Mouse (Mus musculus) thymus, postnatal 0 days (tissue): ENCODE measurements around the gene Adam22. TPM values are rescaled to one million over a fixed set of nuclear protein-coding genes. Genes with fewer than 3 reads are reported as not detected.
"Not testable (repeated sequence)": the region's sequence is repeated elsewhere in the genome, so short reads cannot be mapped to it uniquely, and the experiment has no call there.

Source experiments
- DNase-seq: peaks from one replicate; pipeline ENCODE4 v3.0.0-alpha.2; 2015; ENCODE audit warnings: low spot score
- polyA plus RNA-seq: library from polyadenylated mRNA; unstranded; fragments of >200 nt; fragmentation: Nextera tagmentation; extraction: Ambion mirVana; gene quantifications from 2 replicates; pipeline ENCODE4 v1.2.1, GENCODE M21; 2015

Adam22 gene
- polyA plus RNA-seq, 1 experiment from 2014 or later: 0.85 TPM

DNA sequence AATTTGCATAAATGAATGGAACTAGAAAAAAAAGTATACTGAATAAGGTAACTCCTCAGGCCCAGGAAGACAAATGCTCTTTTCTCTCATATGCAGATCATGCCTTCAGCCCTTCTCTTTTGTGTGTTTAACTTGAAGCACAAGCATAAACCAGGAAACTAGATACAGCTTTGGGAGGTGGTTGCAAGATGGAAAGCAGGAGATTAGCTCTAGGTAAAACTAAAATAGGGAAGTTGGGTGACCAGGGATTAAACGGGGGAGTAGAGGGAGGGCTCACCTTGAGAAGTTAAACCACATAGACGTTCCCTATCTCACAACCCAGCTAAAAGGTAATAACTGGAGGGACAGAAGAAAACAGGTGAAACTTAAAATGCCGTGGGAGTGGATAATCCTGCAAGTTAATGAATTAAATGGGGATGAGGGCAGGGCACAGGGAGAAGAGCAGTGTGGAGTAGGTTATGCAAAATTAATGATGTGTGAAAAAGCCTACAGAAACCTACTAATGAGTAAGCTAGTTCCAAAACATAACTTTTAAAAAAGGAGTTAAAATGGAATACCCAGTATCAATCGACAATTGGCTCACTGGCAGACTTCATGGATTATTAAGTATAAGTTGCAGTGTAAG is 40.2 kb downstream of the Adam22 start:
- no peak for DNase-seq

- DNase-seq: no peak
Observed at GRCm38 (mm10) chr5:8326671-8327070, 41.3 kb downstream of the Adam22 start.

GRCm38 (mm10) chr5:8312324-8312723 is 55.6 kb downstream of the Adam22 start:
- DNase-seq: no peak

DNA sequence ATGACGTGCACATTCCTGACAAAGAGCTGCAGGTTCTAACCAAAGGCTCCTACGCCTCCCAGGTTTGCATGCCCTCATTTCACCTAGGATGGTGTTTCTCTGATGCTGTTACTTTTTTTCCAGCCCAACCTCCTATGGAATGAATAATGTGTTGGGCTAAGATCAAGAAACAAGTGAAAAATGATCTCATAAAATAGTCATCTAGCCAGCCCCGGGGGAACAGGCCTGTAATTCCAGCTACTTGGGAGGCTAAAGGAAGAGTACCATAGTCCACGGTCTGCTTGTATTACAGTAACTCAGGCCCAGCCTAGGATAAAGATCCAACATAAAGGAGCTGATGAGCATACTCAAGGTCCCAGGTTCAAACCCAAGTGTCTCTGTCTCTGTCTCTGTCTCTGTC is 57.1 kb downstream of the Adam22 start:
- no peak for DNase-seq

GRCm38 (mm10) chr5:8297719-8298419 is 70.1 kb downstream of the Adam22 start:
- DNase-seq: no peak

GRCm38 (mm10) chr5:8293287-8293686 is 74.7 kb downstream of the Adam22 start:
- no peak for DNase-seq

DNA sequence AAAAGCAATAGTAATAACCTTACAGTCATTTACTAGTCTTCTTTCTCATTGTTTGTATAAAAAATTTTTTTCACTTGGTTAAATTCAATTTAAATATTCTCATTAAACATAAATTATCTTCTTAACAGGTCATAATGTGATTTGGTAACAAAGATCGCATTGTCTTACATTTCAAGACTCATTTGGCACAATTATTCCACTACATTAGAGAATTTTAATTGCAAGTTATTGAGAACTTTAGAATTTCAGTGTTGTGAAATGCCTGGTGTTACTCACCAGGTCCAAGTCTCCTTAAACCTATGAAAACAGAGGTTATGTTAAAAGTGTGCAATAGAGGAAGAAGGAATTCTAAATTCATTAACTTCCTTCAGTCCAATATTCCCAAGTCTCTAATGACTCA is 76.5 kb downstream of the Adam22 start:
- DNase-seq: no peak

GRCm38 (mm10) chr5:8289678-8290614 is 78.0 kb downstream of the Adam22 start:
- no peak for DNase-seq

GRCm38 (mm10) chr5:8284123-8284522 is 83.8 kb downstream of the Adam22 start:
- DNase-seq: no peak

GRCm38 (mm10) chr5:8276141-8276540 is 91.8 kb downstream of the Adam22 start:
- no peak for DNase-seq

DNA sequence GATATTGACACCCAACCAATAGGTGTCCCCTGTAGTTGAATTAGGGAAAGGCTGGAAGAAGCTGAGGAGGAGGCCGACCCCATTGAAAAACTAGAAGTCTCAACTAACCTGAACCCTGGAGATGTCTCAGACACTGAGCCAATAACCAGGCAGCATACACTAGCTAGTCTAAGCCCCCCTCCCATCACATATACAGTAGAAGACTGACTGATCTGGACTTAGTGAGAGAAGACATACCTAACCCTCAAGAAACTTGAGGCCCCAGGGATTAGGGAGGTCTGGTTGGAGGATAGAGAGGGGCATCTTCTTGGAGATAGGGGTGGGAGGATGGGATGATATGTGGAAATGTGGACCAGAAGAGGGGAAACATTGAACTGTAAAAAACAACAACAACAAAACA is 110.6 kb downstream of the Adam22 start:
- no peak for DNase-seq

- DNase-seq: no peak
Observed at GRCm38 (mm10) chr5:8256487-8256886, 111.5 kb downstream of the Adam22 start.

- no peak for DNase-seq
Observed at GRCm38 (mm10) chr5:8244696-8245095, 123.3 kb downstream of the Adam22 start.

GRCm38 (mm10) chr5:8243064-8243615 is 124.8 kb downstream of the Adam22 start:
- DNase-seq: no peak

DNA sequence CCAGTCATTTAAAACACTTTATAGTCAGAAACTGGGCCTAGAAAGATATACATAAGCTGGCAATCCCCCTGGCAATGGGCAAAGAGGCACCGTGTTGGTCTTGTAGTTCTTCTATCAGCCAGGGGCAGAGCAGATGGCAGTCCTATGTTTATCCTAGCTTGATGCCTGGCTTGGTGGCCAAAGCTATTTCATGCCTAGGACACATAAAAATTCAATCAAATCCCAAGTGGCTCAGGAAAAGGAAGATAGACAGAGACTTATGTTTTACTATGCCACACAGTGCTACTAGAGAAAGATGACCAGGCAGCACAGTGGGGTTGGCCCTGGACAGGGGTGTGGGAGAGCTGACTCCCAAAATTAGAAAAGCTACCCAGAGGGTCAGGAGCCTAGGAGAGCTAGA is 125.3 kb downstream of the Adam22 start:
- DNase-seq: no peak

DNA sequence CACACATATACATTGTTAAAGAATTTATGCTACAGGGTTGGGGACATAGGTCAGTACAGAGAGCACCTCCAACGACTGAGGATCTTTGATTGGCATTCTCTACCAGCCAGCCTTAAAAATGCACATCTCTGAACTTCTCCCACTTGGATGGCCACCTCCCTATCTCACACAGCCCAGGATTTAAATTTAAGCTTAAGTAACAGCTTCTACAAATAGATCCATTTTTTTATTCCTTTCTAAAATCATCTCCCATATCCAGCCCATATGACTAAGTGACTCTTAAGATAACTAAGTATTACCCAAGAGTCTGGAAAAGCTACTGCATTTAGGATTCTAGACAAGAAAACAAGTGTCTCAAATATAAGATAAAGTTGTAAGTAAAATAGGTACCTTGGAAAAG is 140.9 kb downstream of the Adam22 start:
- DNase-seq: no peak

GRCm38 (mm10) chr5:8224321-8224705 is 143.6 kb downstream of the Adam22 start:
- DNase-seq: no peak

GRCm38 (mm10) chr5:8223597-8224320 is 144.2 kb downstream of the Adam22 start:
- no peak for DNase-seq

DNA sequence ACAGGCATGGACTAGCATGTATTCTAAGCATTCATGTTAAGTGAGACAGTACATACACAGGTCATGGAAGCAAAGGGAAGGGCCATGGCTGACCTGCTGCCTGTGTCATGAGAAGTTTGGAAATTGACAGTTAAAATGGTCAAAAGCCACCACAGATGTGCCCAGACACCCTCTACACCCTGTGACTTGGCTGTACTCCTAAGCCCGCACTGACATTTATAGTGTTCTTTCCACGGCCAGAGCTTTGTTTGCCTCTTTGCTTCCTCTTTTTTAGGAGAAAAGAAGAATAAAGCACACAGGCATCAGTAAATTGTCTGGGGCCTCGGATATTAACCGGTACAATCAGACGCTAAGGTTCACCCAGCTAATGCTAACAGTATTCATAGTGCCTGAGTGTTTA is 146.3 kb downstream of the Adam22 start:
- DNase-seq: no peak

GRCm38 (mm10) chr5:8215841-8216240 is 152.1 kb downstream of the Adam22 start:
- no peak for DNase-seq

GRCm38 (mm10) chr5:8184992-8185391 is 183.0 kb downstream of the Adam22 start:
- DNase-seq: not testable (repeated sequence)
